Mouse (Mus musculus) neural tube, embryonic 11.5 days (tissue): Measurements from ENCODE around the gene Pccb. TPM values are rescaled to one million over a fixed set of nuclear protein-coding genes. Genes with fewer than 3 reads are reported as not detected.
A peak's percentile ranks its signal among the peaks of the same experiment; 100 is the strongest.

Source experiments
- ATAC-seq: fragments of 200-750 bp; cut with Nextera tagmentation; 2 replicates; pipeline ENCODE4 v1.8.0; 2017; ENCODE audit warnings: moderate number of reproducible peaks, mild to moderate bottlenecking, moderate TSS enrichment, moderate library complexity; ENCODE audit not compliant: insufficient read depth, low FRiP score, low TSS enrichment
- DNase-seq: peaks from one replicate; pipeline ENCODE4 v3.0.0-alpha.2; 2015; ENCODE audit warnings: low spot score
- H3K27ac ChIP-seq: fragments of 300-500 bp; sonication (generic); 2 replicates; pipeline ENCODE4 v1.5.1; 2014; ENCODE audit warnings: low read depth, mild to moderate bottlenecking, low read length
- H3K27me3 ChIP-seq: fragments of 300-500 bp; sonication (generic); 2 replicates; pipeline ENCODE4 v1.6.1; 2014; ENCODE audit warnings: mild to moderate bottlenecking, low read length, mixed read lengths; ENCODE audit not compliant: control insufficient read depth, insufficient read depth
- H3K36me3 ChIP-seq: fragments of 300-500 bp; sonication (generic); 2 replicates; pipeline ENCODE4 v1.6.1; 2014; ENCODE audit warnings: mild to moderate bottlenecking, low read length, moderate library complexity, mixed read lengths; ENCODE audit not compliant: control insufficient read depth, insufficient read depth
- H3K4me1 ChIP-seq: fragments of 300-500 bp; sonication (generic); 2 replicates; pipeline ENCODE4 v1.6.1; 2014; ENCODE audit warnings: low read length, mixed read lengths; ENCODE audit not compliant: control insufficient read depth, insufficient read depth
- H3K4me2 ChIP-seq: fragments of 300-500 bp; sonication (generic); 2 replicates; pipeline ENCODE4 v1.6.1; 2014; ENCODE audit warnings: low read depth, mild to moderate bottlenecking, moderate library complexity
- H3K4me3 ChIP-seq: fragments of 300-500 bp; sonication (generic); 2 replicates; pipeline ENCODE4 v1.5.1; 2014; ENCODE audit warnings: low read depth, low read length
- H3K9ac ChIP-seq: fragments of 300-500 bp; sonication (generic); 2 replicates; pipeline ENCODE4 v1.6.1; 2014; ENCODE audit warnings: mild to moderate bottlenecking, low read length
- H3K9me3 ChIP-seq: fragments of 300-500 bp; sonication (generic); 2 replicates; pipeline ENCODE4 v1.6.1; 2016; ENCODE audit warnings: low read length; ENCODE audit not compliant: control insufficient read depth
- whole genome bisulfite sequencing: fragments of 180-500 bp; shearing (Covaris S2); extraction: QIAGEN DNeasy Blood & Tissue Kit; methylation state at CpG from one replicate; pipeline ENCODE4 v1.1.7; 2014; 5-methylcytosine and 5-hydroxymethylcytosine counted together
- polyA plus RNA-seq: library from polyadenylated mRNA; unstranded; fragments of >200 nt; fragmentation: Nextera tagmentation; extraction: Ambion mirVana; gene quantifications from 2 replicates; pipeline ENCODE4 v1.2.1, GENCODE M21; 2014

Pccb gene
- polyA plus RNA-seq, 1 experiment from 2014 or later, result 14.1 TPM

GRCm38 (mm10) chr9:101074332-101075021, 39.8 kb upstream of the Pccb start:
- WGBS, result under 1% methylated on average over 56 of the region's 100 CpGs
- peaks cover 17% of the 10 kb centered on the region for H3K4me1 ChIP-seq
- H3K27ac ChIP-seq, result peak overlapping the region; percentile 97
- H3K36me3 ChIP-seq, result no peaks in the 10 kb centered on the region
- no peaks in the 10 kb centered on the region for H3K27me3 ChIP-seq
- H3K9ac ChIP-seq, result peak overlapping the region; percentile 97
- DNase-seq (peak; percentile 80), ATAC-seq (peak; percentile 77)
- peak overlapping the region; percentile 97 for H3K4me3 ChIP-seq
- H3K4me2 ChIP-seq, result peak overlapping the region; percentile 87
- H3K9me3 ChIP-seq, result no peaks in the 10 kb centered on the region

- ATAC-seq (peak; percentile 80), DNase-seq (no peak)
- H3K27ac ChIP-seq, result peak within 1 kb of the TSS; percentile 97
- peak within 1 kb of the TSS; percentile 97 for H3K9ac ChIP-seq
- WGBS, result 0% methylated on average over 29 of the region's 43 CpGs
- no peaks in the 10 kb centered on the region for H3K27me3 ChIP-seq
- no peaks in the 10 kb centered on the region for H3K9me3 ChIP-seq
- H3K4me3 ChIP-seq, result peak within 1 kb of the TSS; percentile 97
- no peaks in the 10 kb centered on the region for H3K36me3 ChIP-seq
- H3K4me2 ChIP-seq, result peak within 1 kb of the TSS; percentile 87
- peaks cover 14% of the 10 kb centered on the region for H3K4me1 ChIP-seq
These were observed 39.3 kb upstream of the Pccb start, which contains the start of gene Msl2 for GRCm38 (mm10) chr9:101073987-101074331. TSS of gene Msl2 (plus strand) at chr9:101074101.

- Histone ChIP-seq H3K9me3 (no peaks in the 10 kb centered on the region), H3K9ac (peak overlapping the region; percentile 82), H3K36me3 (no peaks in the 10 kb centered on the region), H3K4me3 (peak overlapping the region; percentile 97), H3K4me1 (peaks cover 10% of the 10 kb centered on the region), H3K4me2 (peak overlapping the region; percentile 73), H3K27me3 (no peaks in the 10 kb centered on the region), H3K27ac (peak overlapping the region; percentile 97)
- WGBS, result 3% methylated on average over 55 of the region's 65 CpGs
- DNase-seq (peak; percentile 99), ATAC-seq (peak; percentile 93)
These were observed 38.6 kb upstream of the Pccb start for GRCm38 (mm10) chr9:101073041-101073986.

GRCm38 (mm10) chr9:101072506-101072905, 37.8 kb upstream of the Pccb start:
- WGBS, result 56% methylated on average over 5 of the region's 5 CpGs
- no peaks in the 10 kb centered on the region for H3K36me3 ChIP-seq
- H3K27ac ChIP-seq, result no peak overlapping the region
- H3K9ac ChIP-seq, result no peak overlapping the region
- H3K4me3 ChIP-seq, result no peak overlapping the region
- H3K4me2 ChIP-seq, result no peak overlapping the region
- ATAC-seq, result no peak
- DNase-seq, result no peak
- no peaks in the 10 kb centered on the region for H3K27me3 ChIP-seq
- H3K4me1 ChIP-seq, result peaks cover 5% of the 10 kb centered on the region
- no peaks in the 10 kb centered on the region for H3K9me3 ChIP-seq

GRCm38 (mm10) chr9:101069781-101070180, 35.1 kb upstream of the Pccb start:
- H3K4me2 ChIP-seq, result no peak overlapping the region
- H3K27ac ChIP-seq, result no peak overlapping the region
- H3K4me1 ChIP-seq, result no peaks in the 10 kb centered on the region
- no peak overlapping the region for H3K4me3 ChIP-seq
- no peak overlapping the region for H3K9ac ChIP-seq
- no peaks in the 10 kb centered on the region for H3K27me3 ChIP-seq
- H3K36me3 ChIP-seq, result no peaks in the 10 kb centered on the region
- WGBS, result 91% methylated on average over 3 of the region's 3 CpGs
- no peak for ATAC-seq
- no peak for DNase-seq
- H3K9me3 ChIP-seq, result no peaks in the 10 kb centered on the region

GRCm38 (mm10) chr9:101065076-101065602, 30.4 kb upstream of the Pccb start:
- Histone ChIP-seq H3K27ac (no peak overlapping the region), H3K4me1 (no peaks in the 10 kb centered on the region), H3K27me3 (no peaks in the 10 kb centered on the region), H3K36me3 (no peaks in the 10 kb centered on the region), H3K9me3 (no peaks in the 10 kb centered on the region), H3K4me2 (no peak overlapping the region), H3K9ac (no peak overlapping the region), H3K4me3 (no peak overlapping the region)
- WGBS, result 89% methylated on average over 3 of the region's 3 CpGs
- no peak for DNase-seq
- no peak for ATAC-seq

GRCm38 (mm10) chr9:101062253-101062780, 27.6 kb upstream of the Pccb start:
- WGBS, result 60% methylated on average over 6 of the region's 6 CpGs
- H3K27ac ChIP-seq, result no peak overlapping the region
- DNase-seq (no peak), ATAC-seq (no peak)
- no peak overlapping the region for H3K9ac ChIP-seq
- H3K4me2 ChIP-seq, result no peak overlapping the region
- H3K4me3 ChIP-seq, result no peak overlapping the region
- no peaks in the 10 kb centered on the region for H3K27me3 ChIP-seq
- no peaks in the 10 kb centered on the region for H3K36me3 ChIP-seq
- no peaks in the 10 kb centered on the region for H3K9me3 ChIP-seq
- no peaks in the 10 kb centered on the region for H3K4me1 ChIP-seq

GRCm38 (mm10) chr9:101061035-101061434, 26.3 kb upstream of the Pccb start:
- no peak overlapping the region for H3K9ac ChIP-seq
- no peak for DNase-seq
- H3K4me2 ChIP-seq, result no peak overlapping the region
- H3K27me3 ChIP-seq, result no peaks in the 10 kb centered on the region
- no peaks in the 10 kb centered on the region for H3K4me1 ChIP-seq
- H3K9me3 ChIP-seq, result no peaks in the 10 kb centered on the region
- H3K36me3 ChIP-seq, result no peaks in the 10 kb centered on the region
- H3K4me3 ChIP-seq, result no peak overlapping the region
- ATAC-seq, result no peak
- WGBS, result 79% methylated on average over 11 of the region's 11 CpGs
- H3K27ac ChIP-seq, result no peak overlapping the region
